Mouse (Mus musculus) C2C12 (cell line): Measurements from ENCODE around the gene Edil3.

Experiments used
- CEBPB ChIP-seq: IDR thresholded peaks from one replicate; pipeline ENCODE4 v1.6.1; 2011; ENCODE audit warnings: low read depth, mild to moderate bottlenecking, control low read depth, moderate library complexity
- CTCF ChIP-seq: IDR thresholded peaks from one replicate; pipeline ENCODE4 v1.5.1; 2011; ENCODE audit not compliant: control insufficient read depth, insufficient read depth, insufficient read length
- FOSL1 ChIP-seq: IDR thresholded peaks from one replicate; pipeline ENCODE4 v1.8.0; 2011; ENCODE audit warnings: mild to moderate bottlenecking, low read length; ENCODE audit not compliant: poor library complexity, insufficient read depth, severe bottlenecking
- MAX ChIP-seq: IDR thresholded peaks from one replicate; pipeline ENCODE4 v1.6.1; 2011; ENCODE audit warnings: mild to moderate bottlenecking, control low read depth
- MYOD1 ChIP-seq: IDR thresholded peaks from one replicate; pipeline ENCODE4 v1.6.1; 2011; ENCODE audit warnings: low read depth; ENCODE audit not compliant: control insufficient read depth, insufficient read length
- MYOG ChIP-seq: IDR thresholded peaks from one replicate; pipeline ENCODE4 v1.6.1; 2011; ENCODE audit not compliant: control insufficient read depth, insufficient read length; ENCODE audit errors: extremely low read depth
- USF1 ChIP-seq: IDR thresholded peaks from one replicate; pipeline ENCODE4 v1.6.1; 2011; ENCODE audit warnings: low read depth, mild to moderate bottlenecking, control low read depth, moderate library complexity

GRCm38 (mm10) chr13:88822976-88823521, 1.8 kb downstream of the Edil3 start:
- TF ChIP-seq USF1 (no peak), CTCF (no peak), MAX (no peak), CEBPB (no peak), MYOD1 (no peak), FOSL1 (no peak), MYOG (no peak)
